Mouse (Mus musculus) c-Kit-positive CD71-positive TER-119-negative erythroid progenitor cells, embryonic 14.5 days (primary cell): Measurements from ENCODE around the gene Mocs2.

ENCODE experiments used
- DNase-seq: peaks from one replicate; pipeline ENCODE4 v3.0.0-alpha.2; 2013; ENCODE audit warnings: low read depth

The Mocs2 gene

DNA sequence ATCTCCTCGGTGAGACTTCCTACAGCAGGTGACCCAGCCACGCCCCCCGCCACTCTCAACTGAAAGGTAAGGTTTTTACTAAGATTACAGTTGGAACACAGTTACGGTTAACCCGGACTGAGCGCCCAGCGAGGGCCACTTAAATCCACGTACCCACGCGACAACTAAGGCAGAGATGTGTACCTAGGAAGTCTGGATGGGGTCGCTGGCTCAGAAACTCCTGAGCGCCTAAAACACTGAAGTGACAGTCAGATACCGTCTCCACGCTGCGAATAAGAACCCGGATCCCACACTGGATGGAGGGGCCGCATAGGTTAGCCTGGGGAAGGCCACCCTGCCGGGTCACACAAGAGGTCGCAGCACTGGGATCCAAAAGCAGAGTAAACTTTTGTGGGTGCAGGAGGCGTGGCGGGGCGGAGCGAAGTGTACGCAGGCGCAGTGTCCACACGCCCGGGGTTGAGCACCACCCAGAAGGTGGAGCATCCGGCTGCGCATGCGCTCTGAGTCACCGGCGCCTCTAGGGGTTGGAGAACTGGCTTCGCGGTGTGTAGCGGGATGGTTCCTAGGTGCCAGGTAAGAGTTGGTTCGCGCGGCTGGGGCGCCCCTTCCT is at the start of gene Mocs2:
Gene Mocs2 (plus strand): TSS at position 486 of the 610 bp plus-strand sequence.
- peak; percentile 88 for DNase-seq

DNA sequence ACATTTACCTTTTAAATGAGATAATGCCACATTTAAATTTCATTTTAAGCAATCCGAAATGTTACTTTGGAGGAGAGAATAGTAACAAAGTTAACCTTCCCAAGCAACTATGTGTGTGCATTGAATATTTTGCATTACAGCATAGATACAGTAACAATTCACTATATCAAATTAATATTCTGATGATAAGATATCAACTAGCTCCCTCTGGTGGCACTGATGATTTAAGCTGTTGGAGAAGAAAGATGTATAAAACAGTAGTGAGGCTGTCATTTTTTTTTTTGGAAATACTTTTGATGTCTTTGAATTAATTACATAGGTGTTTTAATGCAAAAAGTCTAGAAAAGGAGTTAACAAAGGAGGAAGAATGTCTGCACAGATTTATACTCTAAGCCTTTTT is 26.5 kb upstream of the Mocs2 start:
- DNase-seq, result peak; percentile 8

GRCm38 (mm10) chr13:114793250-114794030 is 24.6 kb upstream of the Mocs2 start:
- DNase-seq, result peak; percentile 25

- DNase-seq, result no peak
Measured at GRCm38 (mm10) chr13:114801857-114802256, 16.2 kb upstream of the Mocs2 start.

GRCm38 (mm10) chr13:114802971-114803370 is 15.1 kb upstream of the Mocs2 start:
- DNase-seq, result no peak

DNA sequence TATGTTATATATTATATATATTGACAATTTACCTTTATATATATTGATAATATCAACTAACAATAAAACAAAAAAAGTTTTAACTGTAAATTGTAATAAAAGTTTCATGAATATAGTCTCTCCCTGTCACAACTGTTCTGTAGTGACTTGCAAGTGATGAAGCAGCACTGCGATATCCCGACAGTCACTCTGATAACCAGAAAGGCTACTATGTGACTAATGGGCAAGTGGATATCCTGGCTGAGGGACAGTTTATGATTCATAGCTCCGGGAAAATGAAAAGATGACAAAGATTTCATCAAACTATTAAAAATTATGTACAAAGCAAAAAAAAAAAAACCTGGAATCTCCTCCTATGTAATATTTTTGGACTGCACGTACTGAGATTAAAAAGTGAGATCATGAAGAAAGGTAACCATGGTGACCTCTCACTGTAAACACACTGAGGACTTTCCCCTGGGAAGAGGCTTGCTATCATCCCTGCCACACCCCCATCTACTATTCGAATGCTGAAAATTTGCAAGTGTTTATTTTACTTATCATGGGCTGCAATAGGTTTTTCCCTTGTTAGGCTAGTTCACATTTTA is 8.3 kb upstream of the Mocs2 start:
- DNase-seq, result no peak

DNA sequence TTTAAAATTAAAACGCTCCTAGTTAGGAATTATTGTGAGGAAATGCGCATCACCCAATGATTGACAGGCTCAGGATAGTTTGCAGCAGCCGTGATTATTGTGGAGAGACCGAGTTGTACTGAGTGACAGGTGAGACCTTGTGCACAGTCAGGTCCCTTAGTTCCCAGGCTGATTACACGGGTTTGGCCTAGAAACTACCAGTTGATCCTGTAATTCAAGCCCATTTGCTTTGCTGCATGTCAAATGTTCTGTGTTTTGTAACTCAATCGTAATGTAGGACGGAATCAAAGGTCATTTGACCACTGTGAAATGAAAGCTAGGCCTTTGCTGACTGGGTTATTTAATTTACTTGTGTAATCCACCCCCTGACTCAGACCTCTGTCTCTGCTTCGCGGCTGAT is 477 bp downstream of the Mocs2 start:
- peak; percentile 19 for DNase-seq

DNA sequence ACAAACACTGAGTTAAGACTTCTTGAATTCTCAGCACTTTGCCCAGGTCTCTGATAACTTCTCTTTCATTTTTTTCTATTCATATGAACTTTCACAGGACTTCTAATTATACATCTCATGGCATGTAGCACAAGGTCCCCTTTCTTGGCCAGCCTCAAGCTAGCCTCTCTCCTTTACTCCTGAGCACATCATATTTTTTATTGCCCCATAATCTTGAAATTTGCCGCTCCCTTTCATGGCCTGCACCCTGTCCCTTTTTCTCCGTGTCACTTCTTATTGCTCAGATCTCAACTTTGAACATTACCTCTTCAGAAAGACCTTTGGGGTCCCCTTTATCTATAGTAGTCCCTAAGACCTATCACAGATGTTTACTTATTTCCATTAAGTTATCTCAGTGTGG is 4.8 kb downstream of the Mocs2 start:
- no peak for DNase-seq

- DNase-seq, result no peak
Measured at GRCm38 (mm10) chr13:114825377-114825855, 7.4 kb downstream of the Mocs2 start.

- DNase-seq, result peak; percentile 31
Measured at GRCm38 (mm10) chr13:114831367-114831833, 13.4 kb downstream of the Mocs2 start.

DNA sequence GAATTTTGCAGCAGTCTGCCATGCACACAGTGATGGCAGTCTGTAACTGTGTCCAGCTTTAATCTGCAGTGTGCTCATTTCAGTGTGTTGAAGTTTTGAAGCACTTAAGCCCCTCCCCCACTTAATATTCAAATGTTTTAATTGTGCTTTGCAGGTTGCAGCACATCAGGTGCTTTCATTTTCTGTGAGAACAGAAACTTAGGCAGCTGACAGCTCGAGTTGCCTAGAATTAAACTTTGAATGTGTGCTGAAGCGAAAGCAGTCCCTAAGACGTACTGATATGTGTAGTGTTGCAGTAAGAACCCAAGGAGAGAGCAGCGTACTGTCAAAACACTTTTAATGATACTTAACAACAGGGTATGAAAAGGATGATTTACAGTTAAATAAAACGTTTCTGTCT is 14.7 kb downstream of the Mocs2 start:
- no peak for DNase-seq

DNA sequence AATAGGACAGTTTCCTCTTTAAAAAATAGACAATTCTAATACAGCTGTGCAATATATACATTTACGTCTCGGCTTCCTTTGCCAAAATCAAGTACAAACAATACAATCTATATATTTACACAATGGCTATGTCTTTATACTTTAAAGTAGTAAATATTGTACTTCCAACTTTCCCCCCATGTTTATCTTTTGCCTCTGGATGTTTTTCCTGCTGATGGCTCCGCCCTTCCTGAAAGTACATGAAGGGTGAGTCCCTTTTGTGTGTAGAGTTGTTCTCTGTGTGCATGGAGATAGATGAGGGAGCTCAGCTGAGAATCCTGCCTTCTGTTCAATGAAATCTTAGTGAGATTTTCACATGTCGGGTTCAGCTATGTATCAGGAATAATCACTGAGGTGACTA is 15.3 kb downstream of the Mocs2 start:
- no peak for DNase-seq

DNA sequence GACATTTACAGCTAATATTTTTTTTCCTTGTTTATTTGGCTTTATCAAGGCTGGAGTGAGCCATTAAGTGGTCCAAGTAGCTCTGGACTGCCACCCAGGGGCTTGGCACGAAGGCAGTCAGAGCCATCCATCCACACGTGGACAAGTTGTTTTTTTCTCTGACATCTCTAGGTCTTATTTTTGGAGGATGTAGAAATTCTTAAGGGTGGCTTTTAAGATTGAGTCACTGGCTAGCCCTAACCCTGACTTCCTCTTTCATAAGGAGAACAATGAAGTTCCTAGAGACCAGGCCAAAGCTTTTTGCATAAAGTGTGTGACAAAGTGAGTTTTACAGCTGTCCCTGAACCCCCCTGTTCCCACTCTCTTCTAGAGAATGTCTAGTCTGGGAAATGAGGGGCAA is 16.5 kb downstream of the Mocs2 start:
- no peak for DNase-seq

DNA sequence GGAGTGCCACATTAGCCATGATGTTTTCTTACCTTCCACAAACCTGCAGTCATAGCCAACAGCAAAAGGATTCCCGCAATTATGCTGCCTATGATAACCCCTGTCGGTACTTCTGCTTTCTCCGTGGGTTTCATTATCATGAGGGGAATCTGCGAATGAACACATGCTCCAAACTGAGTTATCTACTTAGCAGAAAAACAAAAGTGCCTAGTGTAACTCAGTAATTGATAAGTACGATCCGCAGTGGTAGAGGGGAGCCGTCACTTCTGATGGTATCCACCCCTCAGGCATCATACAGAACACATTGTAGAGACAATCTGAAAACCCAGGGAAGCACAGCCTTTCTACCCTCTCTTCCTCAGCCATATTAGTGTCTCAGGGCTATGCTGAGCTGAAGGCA is 19.0 kb downstream of the Mocs2 start:
- no peak for DNase-seq

DNA sequence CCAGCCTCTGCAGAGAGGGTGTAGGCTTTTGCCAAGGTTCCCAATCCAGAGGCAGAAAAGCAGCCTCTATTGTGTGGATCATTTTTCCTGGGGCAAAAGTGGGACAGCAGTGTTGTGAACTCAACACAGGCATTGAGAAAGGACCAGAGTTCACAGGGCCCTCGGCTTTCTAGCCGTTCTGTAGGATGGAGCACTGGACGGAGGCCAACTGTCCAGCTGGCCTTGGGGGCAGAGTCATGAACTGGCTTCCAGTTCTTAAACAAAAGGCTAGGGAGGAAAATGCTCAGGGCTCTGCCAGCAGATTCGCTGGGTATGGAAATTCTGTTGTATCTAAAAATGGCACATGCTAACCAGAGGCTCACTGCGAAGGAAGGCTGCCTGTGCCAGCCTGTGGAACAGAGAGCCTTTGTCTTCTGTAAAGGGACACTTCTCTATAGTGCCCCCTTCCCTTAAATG is 20.5 kb downstream of the Mocs2 start:
- no peak for DNase-seq

DNA sequence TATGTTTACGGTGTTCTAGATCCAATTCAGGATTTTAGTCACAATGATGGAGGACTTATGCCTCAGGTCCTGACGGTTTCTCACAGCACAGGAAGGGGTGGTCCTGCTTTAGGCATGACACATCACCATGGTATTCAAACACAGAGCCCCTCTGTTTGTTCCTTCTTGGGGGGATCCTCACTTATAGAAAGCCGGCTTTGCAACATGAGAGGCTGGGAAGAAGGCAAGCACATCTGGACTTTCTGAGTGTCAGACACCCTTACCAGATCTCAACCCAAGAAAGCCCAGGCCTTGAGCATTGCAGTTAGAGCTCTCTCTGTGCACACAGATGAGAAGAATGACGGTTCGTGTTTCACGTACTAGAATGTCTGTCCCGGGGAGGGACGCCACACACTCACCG is 21.1 kb downstream of the Mocs2 start:
- DNase-seq, result no peak

- DNase-seq, result no peak
Measured at GRCm38 (mm10) chr13:114840545-114840944, 22.5 kb downstream of the Mocs2 start.

DNA sequence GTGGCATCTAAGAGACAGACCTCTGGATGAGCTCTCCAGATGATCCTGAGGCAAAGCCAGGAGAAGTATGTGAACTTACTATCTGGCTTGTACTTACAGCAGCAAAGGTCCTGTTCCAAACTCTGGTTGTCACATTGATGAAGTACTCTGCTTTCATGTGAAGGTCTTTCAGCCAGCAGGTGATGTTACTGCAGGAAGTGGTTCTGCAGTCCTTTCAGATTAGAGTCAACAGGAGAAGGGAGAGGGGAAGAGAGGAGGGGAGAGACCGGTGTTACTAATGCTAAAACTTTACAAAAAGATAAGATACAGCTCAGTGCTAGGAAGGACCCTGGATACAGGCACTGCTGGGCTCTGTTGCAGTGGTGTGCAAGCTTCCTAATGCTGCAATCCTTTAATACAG is 25.3 kb downstream of the Mocs2 start:
- DNase-seq, result no peak

DNA sequence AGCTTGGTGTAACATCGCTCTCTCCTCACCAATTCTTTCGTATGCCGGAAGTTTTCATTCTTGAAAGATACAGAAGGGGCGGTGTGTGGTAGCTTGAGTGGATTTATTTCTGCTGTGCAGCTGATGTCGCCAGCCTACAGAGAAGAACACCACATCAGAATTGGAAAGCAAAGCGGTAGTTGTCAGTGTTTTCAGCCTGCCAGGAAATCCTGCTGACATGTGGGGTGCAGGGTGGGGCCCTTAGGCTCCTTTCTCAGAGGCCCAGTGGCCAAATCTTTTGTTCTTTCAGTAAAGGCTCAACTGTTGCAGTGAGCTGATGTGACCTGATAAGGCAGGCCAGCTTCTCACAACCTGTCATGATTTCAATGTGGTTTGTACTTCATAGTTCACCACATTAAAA is 27.8 kb downstream of the Mocs2 start:
- DNase-seq, result no peak

GRCm38 (mm10) chr13:114848945-114849344 is 30.9 kb downstream of the Mocs2 start:
- no peak for DNase-seq

DNA sequence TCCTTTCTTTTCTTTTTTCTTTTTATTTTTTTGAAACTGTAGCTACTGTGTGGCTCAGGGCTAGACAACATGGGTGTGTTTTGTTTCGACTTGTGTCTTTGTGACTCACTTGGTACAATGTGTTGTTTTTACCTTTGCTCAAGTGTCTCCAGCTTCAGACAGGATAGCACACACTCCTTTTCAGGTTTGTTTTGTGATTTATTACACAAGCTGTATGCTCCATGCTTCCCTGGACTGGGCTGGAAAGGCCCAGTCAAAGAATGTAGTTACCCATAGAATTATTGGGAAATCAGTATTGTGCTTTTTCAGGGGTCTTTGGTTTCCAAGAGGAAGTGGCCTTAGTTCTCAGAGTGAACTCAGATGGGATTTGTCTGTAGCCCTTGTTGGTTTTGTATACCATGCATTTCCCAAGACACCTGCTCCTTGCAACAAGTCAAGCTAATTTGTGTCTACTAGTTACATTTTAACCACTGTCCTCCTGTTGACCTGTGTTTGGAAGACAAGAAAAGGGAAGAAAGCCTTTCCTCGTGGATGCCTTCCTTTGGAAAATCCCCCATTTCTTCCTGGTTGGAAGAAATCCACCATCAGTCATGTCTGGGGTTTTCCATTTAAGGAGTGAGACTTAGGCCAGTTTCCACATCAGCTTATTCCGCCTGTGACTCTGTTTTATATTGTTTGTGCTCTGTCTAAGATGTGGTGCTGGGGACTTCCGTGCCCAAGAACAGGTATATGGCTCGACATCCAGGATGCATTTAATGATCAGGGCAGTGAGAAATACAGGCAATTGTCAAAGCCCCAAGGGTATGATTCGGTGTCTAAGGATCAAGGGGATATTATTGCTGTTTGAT is 34.5 kb downstream of the Mocs2 start:
- no peak for DNase-seq

GRCm38 (mm10) chr13:114853152-114853551 is 35.1 kb downstream of the Mocs2 start:
- DNase-seq, result no peak
